Mouse (Mus musculus): ENCODE measurements at regions not wholly inside any gene's neighbourhood (a gene's known extent, or its start where the extent isn't known, plus 50 kb on each side); places are given as distances from the start of the nearest gene placed in this dataset.

GRCm38 (mm10) chr13:101824962-101825361 lies 56.9 kb upstream of the Pik3r1 start:
- no peak for DNase-seq (ENCODE audit: low spot score in 2 of 2)

- no peak for DNase-seq (ENCODE audit: low spot score in 2 of 2)
Measured at GRCm38 (mm10) chr13:101831872-101832629, 64.0 kb upstream of the Pik3r1 start.

- no peak for DNase-seq (ENCODE audit: low spot score in 2 of 2)
Measured at GRCm38 (mm10) chr13:101834546-101834945, 66.5 kb upstream of the Pik3r1 start.

GRCm38 (mm10) chr13:101836992-101837391 lies 69.0 kb upstream of the Pik3r1 start:
- no peak for DNase-seq (ENCODE audit: low spot score in 2 of 2)

GRCm38 (mm10) chr13:101844461-101845440 lies 76.7 kb upstream of the Pik3r1 start:
- peak in 1 of 2 experiments; percentile 26 for DNase-seq (ENCODE audit: low spot score in 2 of 2)

- DNase-seq (ENCODE audit: low spot score in 2 of 2): no peak
Measured at GRCm38 (mm10) chr13:101846016-101846415, 78.0 kb upstream of the Pik3r1 start.

- DNase-seq (ENCODE audit: low spot score in 2 of 2): peak; percentile 26 to 28
Measured at GRCm38 (mm10) chr13:101847879-101848600, 80.0 kb upstream of the Pik3r1 start.

- no peak for DNase-seq (ENCODE audit: low spot score in 2 of 2)
Measured at GRCm38 (mm10) chr13:101848601-101849147, 80.7 kb upstream of the Pik3r1 start.

- DNase-seq (ENCODE audit: low spot score in 2 of 2): no peak
Measured at GRCm38 (mm10) chr13:101849416-101849815, 81.4 kb upstream of the Pik3r1 start.

- no peak for DNase-seq (ENCODE audit: low spot score in 2 of 2)
Measured at GRCm38 (mm10) chr13:101851329-101851728, 83.3 kb upstream of the Pik3r1 start.

GRCm38 (mm10) chr13:101852960-101853359 lies 84.9 kb upstream of the Pik3r1 start:
- DNase-seq (ENCODE audit: low spot score in 2 of 2): no peak

GRCm38 (mm10) chr13:101855141-101855540 lies 87.1 kb upstream of the Pik3r1 start:
- DNase-seq (ENCODE audit: low spot score in 2 of 2): no peak

- no peak for DNase-seq (ENCODE audit: low spot score in 2 of 2)
Measured at GRCm38 (mm10) chr13:101860704-101861103, 92.7 kb upstream of the Pik3r1 start.

GRCm38 (mm10) chr13:101862011-101862410 lies 94.0 kb upstream of the Pik3r1 start:
- DNase-seq (ENCODE audit: low spot score in 2 of 2): no peak

GRCm38 (mm10) chr13:101863015-101863414 lies 95.0 kb upstream of the Pik3r1 start:
- no peak for DNase-seq (ENCODE audit: low spot score in 2 of 2)

GRCm38 (mm10) chr13:101863602-101864001 lies 95.6 kb upstream of the Pik3r1 start:
- DNase-seq (ENCODE audit: low spot score in 2 of 2): no peak

- DNase-seq (ENCODE audit: low spot score in 2 of 2): peak in 1 of 2 experiments; percentile 33
Measured at GRCm38 (mm10) chr13:101866843-101867242, 98.8 kb upstream of the Pik3r1 start.

GRCm38 (mm10) chr13:101874761-101875160 lies 106.7 kb upstream of the Pik3r1 start:
- DNase-seq (ENCODE audit: low spot score in 2 of 2): no peak

- DNase-seq (ENCODE audit: low spot score in 2 of 2): no peak
Measured at GRCm38 (mm10) chr13:101876069-101876468, 108.1 kb upstream of the Pik3r1 start.

GRCm38 (mm10) chr13:101876601-101877000 lies 108.6 kb upstream of the Pik3r1 start:
- DNase-seq (ENCODE audit: low spot score in 2 of 2): no peak

- no peak for DNase-seq (ENCODE audit: low spot score in 2 of 2)
Measured at GRCm38 (mm10) chr13:101878168-101878567, 110.2 kb upstream of the Pik3r1 start.
